Mouse (Mus musculus): ENCODE measurements around the gene Odf3b.

Odf3b gene

DNA sequence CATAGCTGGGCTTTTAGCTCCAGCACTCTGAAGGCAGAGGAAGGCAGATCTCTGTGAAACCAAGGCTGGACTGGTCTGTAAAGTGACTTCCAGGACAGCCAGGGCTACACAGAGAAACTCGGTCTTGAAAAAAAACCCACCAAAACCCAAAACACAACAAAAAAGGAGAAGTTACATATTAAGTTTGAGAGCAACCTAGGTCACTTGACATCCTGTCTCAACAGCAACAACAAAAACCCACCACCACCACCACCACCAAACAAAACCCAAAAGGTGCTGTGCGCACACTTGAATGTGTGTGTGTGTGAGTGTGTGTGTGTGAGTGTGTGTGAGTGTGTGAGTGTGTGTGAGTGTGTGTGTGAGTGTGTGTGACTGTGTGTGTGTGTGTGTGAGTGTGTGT, 39.4 kb downstream of the Odf3b start:
- DNase-seq (ENCODE audit: extremely low read depth, insufficient read length, low spot score): no peak

GRCm38 (mm10) chr15:89336422-89336821, 42.7 kb downstream of the Odf3b start:
- DNase-seq (ENCODE audit: extremely low read depth, insufficient read length, low spot score): no peak

DNA sequence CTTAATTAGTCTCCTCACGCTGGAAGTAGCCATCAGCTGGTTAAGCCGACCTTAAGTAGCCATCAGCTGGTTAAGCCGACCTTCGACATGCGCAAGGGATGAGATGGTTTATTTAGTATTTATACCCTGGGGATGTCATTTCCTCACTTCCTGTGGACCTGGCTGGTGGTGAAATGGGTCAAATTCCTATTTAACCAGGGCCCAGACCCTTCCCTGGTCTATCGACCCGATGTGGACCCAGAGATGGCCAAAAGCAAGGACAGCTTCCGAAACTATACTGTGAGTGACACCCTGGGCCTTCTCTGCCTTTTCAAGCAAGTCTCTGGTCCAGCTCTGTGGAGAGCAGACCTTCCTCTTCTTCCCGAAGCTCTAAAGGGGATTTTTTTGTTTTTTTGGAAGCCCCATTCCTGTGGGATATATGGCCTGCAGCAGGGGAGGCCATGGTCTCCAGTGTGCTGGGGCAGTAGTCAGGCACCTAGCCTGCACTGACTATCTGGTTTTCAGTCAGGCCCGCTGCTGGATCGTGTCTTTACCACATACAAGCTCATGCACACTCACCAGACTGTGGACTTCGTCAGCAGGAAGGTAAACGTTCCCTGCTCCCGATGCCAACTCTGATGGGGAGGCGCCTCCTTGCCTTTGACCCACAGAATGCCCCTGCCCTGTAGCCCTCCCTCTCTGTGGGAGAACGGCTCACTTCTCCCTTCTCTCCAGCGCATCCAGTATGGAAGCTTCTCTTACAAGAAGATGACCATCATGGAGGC, 44.1 kb downstream of the Odf3b start:
- DNase-seq (ENCODE audit: extremely low read depth, insufficient read length, low spot score): no peak

GRCm38 (mm10) chr15:89334271-89334670, 44.8 kb downstream of the Odf3b start, which contains the start of gene Miox:
Miox (plus strand) TSS chr15:89334398.
- no peak for DNase-seq (ENCODE audit: extremely low read depth, insufficient read length, low spot score)
